Mouse (Mus musculus): ENCODE measurements at regions not wholly inside any gene's neighbourhood (a gene's known extent, or its start where the extent isn't known, plus 50 kb on each side); places are given as distances from the start of the nearest gene placed in this dataset.

DNA sequence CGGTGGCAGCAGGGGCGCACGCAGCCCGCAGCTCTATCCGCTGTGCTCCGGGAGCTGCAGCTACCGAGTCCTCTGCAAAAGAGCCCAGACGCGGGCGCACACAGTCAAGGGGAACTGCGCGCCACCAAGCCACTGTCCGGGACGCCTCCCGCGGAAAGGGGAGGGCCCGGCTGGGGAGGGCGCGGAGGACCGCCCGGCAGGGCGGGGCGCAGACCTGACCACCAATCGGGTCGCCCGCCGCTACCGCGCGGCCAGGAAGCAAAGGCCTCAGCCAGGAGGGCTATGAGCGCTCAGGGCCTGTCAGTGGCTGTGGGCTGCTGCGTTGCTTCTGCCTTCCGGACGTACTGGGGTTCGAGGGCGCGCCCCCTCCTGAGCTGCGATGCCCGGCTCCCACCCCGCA lies 1034.5 kb downstream of the Gm10330 start:
- DNase-seq (ENCODE audit: low spot score): peak; percentile 6

DNA sequence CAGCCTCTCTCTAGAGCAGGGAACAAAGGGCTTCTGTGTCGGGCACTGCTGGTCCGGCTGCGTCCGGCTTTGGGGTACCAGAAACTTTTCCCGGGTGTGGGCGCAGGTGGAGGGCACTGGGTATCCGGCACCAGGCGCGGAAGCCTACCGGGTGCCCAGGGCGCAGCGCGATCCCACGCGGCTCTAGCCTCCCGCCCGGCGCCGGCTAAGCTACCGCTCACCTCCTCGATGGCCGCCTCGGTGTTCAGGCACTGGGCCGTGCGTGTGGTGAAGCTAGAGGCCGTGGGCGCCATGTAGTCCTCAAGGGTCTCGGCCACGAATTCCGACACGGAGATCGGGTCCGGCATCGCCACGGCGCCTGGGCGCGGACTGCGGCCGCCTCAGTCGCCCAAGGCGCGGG lies 1035.0 kb downstream of the Gm10330 start:
- peak; percentile 2 for DNase-seq (ENCODE audit: low spot score)
